Mouse (Mus musculus): Measurements from ENCODE around the gene Ube2j2. TPM values are rescaled to one million over a fixed set of nuclear protein-coding genes. Genes with fewer than 3 reads are reported as not detected.

Ube2j2 gene
- 98.7 and 119 TPM in 2 replicates for polyA plus RNA-seq (2015; fragmentation: Nextera tagmentation; extraction: Ambion mirVana)

DNA sequence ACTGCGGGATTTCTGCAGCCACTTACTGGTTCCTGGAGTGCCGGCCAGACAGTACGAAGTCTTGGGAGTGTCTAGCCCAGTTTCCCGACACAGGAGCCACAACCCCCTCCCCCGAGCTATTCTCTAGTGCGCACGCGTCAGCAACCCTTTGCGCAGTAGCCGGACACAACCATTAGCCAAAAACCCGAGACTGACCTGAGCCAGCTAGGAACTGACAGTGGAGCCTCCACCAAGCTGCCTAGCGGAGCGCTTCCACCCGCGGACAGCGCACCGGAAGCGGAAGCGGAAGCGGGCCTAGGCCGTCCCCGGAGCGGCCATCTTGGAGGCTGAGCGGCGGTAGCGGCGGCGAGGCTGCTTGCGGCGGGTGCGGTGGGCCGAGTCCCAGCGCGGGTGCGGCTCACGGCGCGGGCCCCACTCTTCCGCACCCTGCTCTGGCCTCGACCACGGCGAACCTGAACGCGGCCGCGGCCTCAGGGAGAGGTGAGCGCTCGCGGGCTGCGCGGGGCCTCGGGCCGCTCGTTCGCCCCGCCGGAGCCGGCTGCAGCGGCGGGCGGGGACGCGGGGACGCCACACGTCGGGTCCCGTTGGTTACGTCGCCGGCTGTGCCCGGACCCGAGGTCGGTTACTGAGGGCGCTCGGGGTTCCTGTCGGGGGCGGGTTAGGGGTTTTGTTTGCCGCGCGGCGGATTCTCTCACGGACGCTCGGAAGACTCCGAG, at the start of gene Ube2j2:
TSS of gene Ube2j2 (plus strand) at position 298 of the 716 bp plus-strand sequence.

GRCm38 (mm10) chr4:155962167-155962971, 18.7 kb downstream of the Ube2j2 start, which contains the start of gene C1qtnf12:
Gene C1qtnf12, plus strand, starts transcription at chr4:155962318.

DNA sequence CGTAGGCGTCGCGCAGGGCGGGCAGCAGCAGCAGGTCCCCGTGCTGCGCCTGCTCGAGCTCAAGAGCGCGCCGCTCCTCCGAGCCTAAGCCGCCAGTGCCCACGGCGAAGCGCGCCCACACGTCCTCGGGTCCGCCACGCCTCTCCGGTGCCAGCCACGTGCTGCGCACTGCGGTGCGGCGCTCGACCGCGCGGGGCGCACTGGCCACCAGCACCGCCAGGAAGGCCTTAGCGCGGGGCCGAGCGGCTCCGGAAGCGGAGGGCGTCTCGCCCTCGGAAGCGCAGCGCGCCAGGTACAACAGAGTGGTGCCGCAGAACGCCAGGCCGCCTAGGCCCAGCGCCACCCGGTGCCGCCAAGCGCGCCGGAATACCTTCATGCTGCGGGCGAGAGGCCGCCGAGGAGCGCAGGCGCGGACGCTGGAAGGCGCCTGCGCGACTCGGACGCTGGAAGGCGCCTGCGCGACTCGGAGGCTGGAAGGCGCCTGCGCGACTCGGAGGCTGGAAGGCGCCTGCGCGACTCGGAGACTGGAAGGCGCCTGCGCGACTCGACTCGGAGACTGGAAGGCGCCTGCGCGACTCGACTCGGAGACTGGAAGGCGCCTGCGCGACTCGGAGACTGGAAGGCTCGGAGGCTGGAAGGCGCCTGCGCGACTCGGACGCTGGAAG, 48.7 kb downstream of the Ube2j2 start, which contains the start of the genes B3galt6 and Sdf4:
TSS of gene B3galt6 (minus strand) at position 409 of the 665 bp plus-strand sequence.
TSS of gene Sdf4 (plus strand) at position 632 of the 665 bp plus-strand sequence.

Small RNA genes within 50 kb of the gene (microRNA-seq; reads per million reads assigned to microRNA genes)
- gene Gm22991: not detected

Other genes with a start within 250 kb of the Ube2j2 start
- gene Fndc10, start 249.5 kb upstream of the Ube2j2 start, polyA plus RNA-seq (2015; fragmentation: Nextera tagmentation; extraction: Ambion mirVana): 35.0 and 37.4 TPM in 2 replicates
- 168 and 177 TPM in 2 replicates for gene Ssu72, start 239.0 kb upstream of the Ube2j2 start, polyA plus RNA-seq (2015; fragmentation: Nextera tagmentation; extraction: Ambion mirVana)
- 44.7 and 52.1 TPM in 2 replicates for gene Tmem240, start 209.0 kb upstream of the Ube2j2 start, polyA plus RNA-seq (2015; fragmentation: Nextera tagmentation; extraction: Ambion mirVana)
- 68.6 and 78.0 TPM in 2 replicates for gene Atad3a, start 182.7 kb upstream of the Ube2j2 start, polyA plus RNA-seq (2015; fragmentation: Nextera tagmentation; extraction: Ambion mirVana)
- gene Vwa1, start 169.1 kb upstream of the Ube2j2 start, polyA plus RNA-seq (2015; fragmentation: Nextera tagmentation; extraction: Ambion mirVana): 32.3 and 34.3 TPM in 2 replicates
- gene Tmem88b, start 158.0 kb upstream of the Ube2j2 start, polyA plus RNA-seq (2015; fragmentation: Nextera tagmentation; extraction: Ambion mirVana): 1.4 and 2.4 TPM in 2 replicates
- gene Ankrd65, start 153.4 kb upstream of the Ube2j2 start, polyA plus RNA-seq (2015; fragmentation: Nextera tagmentation; extraction: Ambion mirVana): not detected in 2 replicates
- 309 and 322 TPM in 2 replicates for gene Mrpl20, start 141.0 kb upstream of the Ube2j2 start, polyA plus RNA-seq (2015; fragmentation: Nextera tagmentation; extraction: Ambion mirVana)
- 81.5 and 90.5 TPM in 2 replicates for gene Ccnl2, start 131.3 kb upstream of the Ube2j2 start, polyA plus RNA-seq (2015; fragmentation: Nextera tagmentation; extraction: Ambion mirVana)
- 162 and 166 TPM in 2 replicates for gene Aurkaip1, start 112.6 kb upstream of the Ube2j2 start, polyA plus RNA-seq (2015; fragmentation: Nextera tagmentation; extraction: Ambion mirVana)
- 42.9 and 43.1 TPM in 2 replicates for gene Mxra8, start 104.2 kb upstream of the Ube2j2 start, polyA plus RNA-seq (2015; fragmentation: Nextera tagmentation; extraction: Ambion mirVana)
- 30.4 and 32.0 TPM in 2 replicates for gene Dvl1, start 96.4 kb upstream of the Ube2j2 start, polyA plus RNA-seq (2015; fragmentation: Nextera tagmentation; extraction: Ambion mirVana)
- 0.21 and 0.23 TPM in 2 replicates for gene Tas1r3, start 80.5 kb upstream of the Ube2j2 start, polyA plus RNA-seq (2015; fragmentation: Nextera tagmentation; extraction: Ambion mirVana)
- gene Cptp, start 74.4 kb upstream of the Ube2j2 start, polyA plus RNA-seq (2015; fragmentation: Nextera tagmentation; extraction: Ambion mirVana): 26.1 and 30.4 TPM in 2 replicates
- 45.7 and 52.0 TPM in 2 replicates for gene Ints11, start 74.3 kb upstream of the Ube2j2 start, polyA plus RNA-seq (2015; fragmentation: Nextera tagmentation; extraction: Ambion mirVana)
- 59.1 and 69.2 TPM in 2 replicates for gene Pusl1, start 52.0 kb upstream of the Ube2j2 start, polyA plus RNA-seq (2015; fragmentation: Nextera tagmentation; extraction: Ambion mirVana)
- gene Acap3, start 52.0 kb upstream of the Ube2j2 start, polyA plus RNA-seq (2015; fragmentation: Nextera tagmentation; extraction: Ambion mirVana): 41.3 and 47.0 TPM in 2 replicates
- gene C1qtnf12, start 18.5 kb downstream of the Ube2j2 start, polyA plus RNA-seq (2015; fragmentation: Nextera tagmentation; extraction: Ambion mirVana): 25.2 and 29.4 TPM in 2 replicates
- 30.0 and 31.9 TPM in 2 replicates for gene B3galt6, start 48.8 kb downstream of the Ube2j2 start, polyA plus RNA-seq (2015; fragmentation: Nextera tagmentation; extraction: Ambion mirVana)
- 119 and 121 TPM in 2 replicates for gene Sdf4, start 49.0 kb downstream of the Ube2j2 start, polyA plus RNA-seq (2015; fragmentation: Nextera tagmentation; extraction: Ambion mirVana)
- gene Tnfrsf4, start 70.0 kb downstream of the Ube2j2 start, polyA plus RNA-seq (2015; fragmentation: Nextera tagmentation; extraction: Ambion mirVana): 0.34 TPM in 1 of 2 replicates, not detected in the other
- gene Tnfrsf18, start 82.3 kb downstream of the Ube2j2 start, polyA plus RNA-seq (2015; fragmentation: Nextera tagmentation; extraction: Ambion mirVana): 1.3 TPM in 2 replicates
- gene Ttll10, start 115.6 kb downstream of the Ube2j2 start, polyA plus RNA-seq (2015; fragmentation: Nextera tagmentation; extraction: Ambion mirVana): not detected in 2 replicates
- 13.9 and 15.8 TPM in 2 replicates for gene 9430015G10Rik, start 166.2 kb downstream of the Ube2j2 start, polyA plus RNA-seq (2015; fragmentation: Nextera tagmentation; extraction: Ambion mirVana)
- gene Rnf223, start 186.7 kb downstream of the Ube2j2 start, polyA plus RNA-seq (2015; fragmentation: Nextera tagmentation; extraction: Ambion mirVana): 0.18 and 0.23 TPM in 2 replicates

Measured in neural tube, postnatal 0 days (tissue).